Mouse (Mus musculus): ENCODE measurements around the gene Prkcg.

Prkcg gene

GRCm38 (mm10) chr7:3365547-3366279, 76.7 kb downstream of the Prkcg start:
- no peak for DNase-seq (ENCODE audit: low spot score in 2 of 2)

- no peak for DNase-seq (ENCODE audit: low spot score in 2 of 2)
These were observed 77.9 kb downstream of the Prkcg start for GRCm38 (mm10) chr7:3366705-3367516.

- DNase-seq (ENCODE audit: low spot score in 2 of 2), result no peak
These were observed 78.6 kb downstream of the Prkcg start for GRCm38 (mm10) chr7:3367569-3367968.

GRCm38 (mm10) chr7:3368311-3368710, 79.3 kb downstream of the Prkcg start:
- DNase-seq (ENCODE audit: low spot score in 2 of 2), result peak; percentile 41 to 62

GRCm38 (mm10) chr7:3369189-3369588, 80.2 kb downstream of the Prkcg start:
- no peak for DNase-seq (ENCODE audit: low spot score in 2 of 2)

- DNase-seq (ENCODE audit: low spot score in 2 of 2), result no peak
These were observed 81.4 kb downstream of the Prkcg start for GRCm38 (mm10) chr7:3370407-3370806.

GRCm38 (mm10) chr7:3372376-3372775, 83.4 kb downstream of the Prkcg start:
- no peak for DNase-seq (ENCODE audit: low spot score in 2 of 2)

GRCm38 (mm10) chr7:3373754-3374153, 84.8 kb downstream of the Prkcg start:
- no peak for DNase-seq (ENCODE audit: low spot score in 2 of 2)

- DNase-seq (ENCODE audit: low spot score in 2 of 2), result peak in 1 of 2 experiments; percentile 61
These were observed 87.9 kb downstream of the Prkcg start for GRCm38 (mm10) chr7:3376831-3377230.

All from right cerebral cortex, postnatal 10 days (tissue).